In genomic region chr11:96004793-96005402, GRCm38 (mm10) we compare ENCODE assay signal across 9 mouse cellular contexts. TPM values are rescaled to one million over a fixed set of nuclear protein-coding genes. Genes with fewer than 3 reads are reported as not detected.
A peak's percentile ranks its signal among the peaks of the same experiment; 100 is the strongest.
DNase-seq lines count a peak whose midpoint lies in the region; ATAC-seq and TF ChIP-seq lines count a peak whose summit lies in the region.
"Had no signal": no experiment of that assay in that cellular context is flagged by ENCODE, and none has a peak within 500 bp of the region (broad histone marks: within the 10 kb centered on the region; RNA-seq: fewer than 3 reads in every experiment).

No protein-coding gene starts in this region.

- peak; percentile 66 for ATAC-seq in lung, postnatal 0 days
- ATAC-seq in liver, postnatal 0 days: peak; percentile 44

- H3K9ac ChIP-seq in lung, postnatal 0 days (replicated peaks; ENCODE audit: low read depth): peak overlapping the region; percentile 58
- H3K9ac ChIP-seq in liver, postnatal 0 days (replicated peaks): peak overlapping the region; percentile 68

- TF ChIP-seq CTCF in lung, postnatal 0 days (IDR thresholded peaks at IDR 0.05): no peak
- no peak for TF ChIP-seq CTCF in liver, postnatal 0 days (IDR thresholded peaks at IDR 0.05; ENCODE audit: low read depth)

- no peaks in the 10 kb centered on the region for H3K36me3 ChIP-seq in lung, postnatal 0 days (ENCODE audit: insufficient read depth, low read length)
- H3K36me3 ChIP-seq in liver, postnatal 0 days (replicated peaks; ENCODE audit: insufficient read depth, low read length): no peaks in the 10 kb centered on the region

- under 1% methylated on average over 38 of the region's 57 CpGs for WGBS in lung, postnatal 0 days
- WGBS in liver, postnatal 0 days (ENCODE audit: insufficient replicate concordance): under 1% methylated on average over 45 of the region's 57 CpGs

- DNase-seq in lung, postnatal 0 days (ENCODE audit: low spot score): peak; percentile 26
- no peak for DNase-seq in lung, postnatal 36 days
- DNase-seq in embryo, embryonic 9.5 days (ENCODE audit: extremely low spot score): peak; percentile 54
- DNase-seq in heart, postnatal 14 days: peak; percentile 15 to 27
- DNase-seq in liver, postnatal 0 days: peak; percentile 48
- peak; percentile 61 for DNase-seq in thymus, postnatal 4 days
- no peak for DNase-seq in ovary, postnatal 10 days (ENCODE audit: low spot score)
- DNase-seq in left cerebral cortex, adult 18-20 months (ENCODE audit: low spot score in 2 of 2): no peak

- H3K9me3 ChIP-seq in lung, postnatal 0 days (ENCODE audit: low read length): no peaks in the 10 kb centered on the region
- H3K9me3 ChIP-seq in liver, postnatal 0 days (ENCODE audit: low read length): no peaks in the 10 kb centered on the region

- peak overlapping the region; percentile 89 for H3K4me2 ChIP-seq in lung, postnatal 0 days (replicated peaks; ENCODE audit: low read depth, low read length)
- peak overlapping the region; percentile 80 for H3K4me2 ChIP-seq in liver, postnatal 0 days (ENCODE audit: low read depth, low read length)

- H3K4me3 ChIP-seq in lung, postnatal 0 days (ENCODE audit: low read depth, low read length): peak overlapping the region; percentile 74
- peak overlapping the region; percentile 57 for H3K4me3 ChIP-seq in liver, postnatal 0 days (ENCODE audit: low read depth, low read length)

- H3K4me1 ChIP-seq in lung, postnatal 0 days (ENCODE audit: insufficient read depth, low read depth, low read length): peaks cover 15% of the 10 kb centered on the region
- H3K4me1 ChIP-seq in liver, postnatal 0 days (ENCODE audit: insufficient read depth): peaks cover 12% of the 10 kb centered on the region

- no peak for TF ChIP-seq EP300 in lung, postnatal 0 days (IDR thresholded peaks at IDR 0.05)
- TF ChIP-seq EP300 in liver, postnatal 0 days (IDR thresholded peaks at IDR 0.05; ENCODE audit: low read depth): no peak

- H3K27ac ChIP-seq in lung, postnatal 0 days (ENCODE audit: low read length): peak overlapping the region; percentile 64
- peak overlapping the region; percentile 16; the same call in 1 of the 2 replicates for H3K27ac ChIP-seq in liver, postnatal 0 days (ENCODE audit: low read depth)

- intact Hi-C loops in heart, postnatal 14 days (cut with DNase I): loop anchor here (5.0 kb wide), 2 partner anchors 197 to 287 kb away; partner anchors contain the start of gene Hoxb6

- peaks cover 16% of the 10 kb centered on the region for H3K27me3 ChIP-seq in lung, postnatal 0 days (replicated peaks; ENCODE audit: insufficient read depth, low read length)
- peaks cover 54% of the 10 kb centered on the region for H3K27me3 ChIP-seq in liver, postnatal 0 days (ENCODE audit: insufficient read depth, low read length)

RNA-seq across cellular contexts. Expression of gene Igf2bp1, which starts 0.8 kb away (rescaled TPM):
- 4.3 and 6.1 TPM in 2 replicates for polyA plus RNA-seq in lung, postnatal 0 days (2015; fragmentation: Nextera tagmentation; extraction: Ambion mirVana)
- under 1 TPM; 0.46 to 0.76 TPM for total RNA-seq in heart, postnatal 14 days (2021)
- polyA plus RNA-seq in liver, postnatal 0 days (2015; fragmentation: Nextera tagmentation; extraction: Ambion mirVana): 1.6 and 2.8 TPM in 2 replicates
- under 1 TPM in 1 of 2 experiments, not detected in 1; 0.37 TPM for total RNA-seq in left cerebral cortex, adult 18-20 months (2021)

RNA-seq across cellular contexts. Expression of gene Gip, which starts 19.4 kb away (rescaled TPM):
- not detected in 2 replicates for polyA plus RNA-seq in lung, postnatal 0 days (2015; fragmentation: Nextera tagmentation; extraction: Ambion mirVana)
- total RNA-seq in heart, postnatal 14 days (2021): not detected
- not detected in 2 replicates for polyA plus RNA-seq in liver, postnatal 0 days (2015; fragmentation: Nextera tagmentation; extraction: Ambion mirVana)
- not detected for total RNA-seq in left cerebral cortex, adult 18-20 months (2021)
- polyA plus RNA-seq: cortical plate, adult 2 months had no signal

RNA-seq across cellular contexts. Expression of gene Snf8, which starts 29.8 kb away (rescaled TPM):
- polyA plus RNA-seq in lung, postnatal 0 days (2015; fragmentation: Nextera tagmentation; extraction: Ambion mirVana): 72.9 and 77.9 TPM in 2 replicates
- total RNA-seq in heart, postnatal 14 days (2021): 10 to 100 TPM; 45.8 to 51.2 TPM
- 46.9 and 47.5 TPM in 2 replicates for polyA plus RNA-seq in liver, postnatal 0 days (2015; fragmentation: Nextera tagmentation; extraction: Ambion mirVana)
- 100 to 1,000 TPM; 104 to 106 TPM for total RNA-seq in left cerebral cortex, adult 18-20 months (2021)

Comparison
In these comparisons a context has a peak if more than half of its experiments do, and no peak if none do; other contexts are left out.
1. DNase-seq: peak in lung, postnatal 0 days (single experiment), embryo, embryonic 9.5 days (single experiment), heart, postnatal 14 days (2 of 2), liver, postnatal 0 days (single experiment) and thymus, postnatal 4 days (single experiment); none in lung, postnatal 36 days (single experiment), ovary, postnatal 10 days (single experiment) and left cerebral cortex, adult 18-20 months (0 of 2).